Mouse (Mus musculus): ENCODE measurements around the gene Gm43738.

DNA sequence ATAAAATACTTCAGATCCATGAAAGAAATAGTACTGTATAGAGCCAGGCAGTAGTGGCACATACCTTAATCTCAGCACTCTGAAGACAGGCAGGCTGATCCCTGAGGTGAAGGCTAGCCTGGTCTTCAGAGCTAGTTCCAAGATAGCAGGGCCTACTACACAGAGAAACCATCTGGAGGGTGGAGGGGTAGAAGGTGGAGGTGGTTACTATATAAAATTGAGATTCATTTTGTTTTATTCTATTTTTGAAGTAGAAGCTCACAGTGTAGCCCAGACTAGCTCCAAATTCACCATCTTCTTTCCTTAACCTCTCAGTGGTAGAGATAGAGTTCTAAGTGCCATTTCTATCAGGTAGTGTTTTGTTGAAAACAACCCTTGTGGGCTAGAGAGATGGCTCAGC, 33.6 kb downstream of the Gm43738 start:
- no peak for TF ChIP-seq CHD2 (IDR thresholded peaks at IDR 0.05; ENCODE audit: low read depth, low read length)
- TF ChIP-seq HCFC1 (IDR thresholded peaks at IDR 0.05; ENCODE audit: borderline replicate concordance, insufficient read depth, low read length) = no peak

All from ES-E14 (cell line).